Mouse (Mus musculus) liver, embryonic 16.5 days (tissue): ENCODE results near the gene Setdb2. TPM values are rescaled to one million over a fixed set of nuclear protein-coding genes. Genes with fewer than 3 reads are reported as not detected.

ENCODE experiments used
- polyA plus RNA-seq: library from polyadenylated mRNA; unstranded; fragments of >200 nt; fragmentation: Nextera tagmentation; extraction: Ambion mirVana; gene quantifications from 2 replicates; pipeline ENCODE4 v1.2.1, GENCODE M21; 2015

The Setdb2 gene
- polyA plus RNA-seq, 1 experiment from 2014 or later, result 6.6 TPM

Other genes starting within 250 kb of the Setdb2 start
- gene Rcbtb1, start 239.7 kb downstream of the Setdb2 start, polyA plus RNA-seq, result 21.7 and 25.2 TPM in 2 replicates
- gene Gm6904, start 180.7 kb downstream of the Setdb2 start, polyA plus RNA-seq, result 0.15 TPM in 1 of 2 replicates, not detected in the other
- 0.15 and 0.22 TPM in 2 replicates for gene Phf11a, start 143.4 kb downstream of the Setdb2 start, polyA plus RNA-seq
- gene Phf11b, start 99.5 kb downstream of the Setdb2 start, polyA plus RNA-seq, result 0.97 and 1.1 TPM in 2 replicates
- gene Phf11d, start 75.4 kb downstream of the Setdb2 start, polyA plus RNA-seq, result 1.0 and 1.4 TPM in 2 replicates
- 0.37 and 0.44 TPM in 2 replicates for gene Phf11c, start 45.5 kb downstream of the Setdb2 start, polyA plus RNA-seq
- 21.8 and 24.0 TPM in 2 replicates for gene Cab39l, start 88 bp upstream of the Setdb2 start, polyA plus RNA-seq
- gene Cdadc1, start 157.1 kb upstream of the Setdb2 start, polyA plus RNA-seq, result 16.2 and 16.7 TPM in 2 replicates
- gene Shisa2, start 184.4 kb upstream of the Setdb2 start, polyA plus RNA-seq, result 0.37 and 0.39 TPM in 2 replicates